Mouse (Mus musculus): ENCODE measurements around the gene Urah. TPM values are rescaled to one million over a fixed set of nuclear protein-coding genes. Genes with fewer than 3 reads are reported as not detected.
A peak's percentile ranks its signal among the peaks of the same experiment; 100 is the strongest.

The Urah gene
- polyA plus RNA-seq, 1 experiment from 2014 or later = not detected

- Histone ChIP-seq H3K27me3 (replicated peaks) (no peaks in the 10 kb centered on the region), H3K4me3 (peak overlapping the region; percentile 95), H3K4me2 (replicated peaks) (peak overlapping the region; percentile 77), H3K36me3 (peaks cover 26% of the 10 kb centered on the region), H3K9ac (peak overlapping the region; percentile 86), H3K9me3 (no peaks in the 10 kb centered on the region), H3K4me1 (peaks cover 11% of the 10 kb centered on the region), H3K27ac (peak overlapping the region; percentile 50; the same call in 1 of the 2 replicates)
- WGBS = under 1% methylated on average over 12 of the region's 12 CpGs
- ATAC-seq (ENCODE audit: low FRiP score, low read depth) = peak; percentile 73
These were observed 47.6 kb downstream of the Urah start for GRCm38 (mm10) chr7:140882469-140882803.

Other genes with a start within 250 kb of the Urah start
- gene Olfr46, start 233.7 kb upstream of the Urah start, polyA plus RNA-seq (2016; fragmentation: Nextera tagmentation; extraction: Ambion mirVana) = 0.03 TPM in 1 of 2 replicates, not detected in the other
- gene Olfr61, start 206.0 kb upstream of the Urah start, polyA plus RNA-seq (2016; fragmentation: Nextera tagmentation; extraction: Ambion mirVana) = not detected in 2 replicates
- gene Olfr53, start 188.6 kb upstream of the Urah start, polyA plus RNA-seq (2016; fragmentation: Nextera tagmentation; extraction: Ambion mirVana) = not detected in 2 replicates
- not detected in 2 replicates for gene Olfr539, start 175.1 kb upstream of the Urah start, polyA plus RNA-seq (2016; fragmentation: Nextera tagmentation; extraction: Ambion mirVana)
- not detected in 2 replicates for gene Olfr45, start 153.1 kb upstream of the Urah start, polyA plus RNA-seq (2016; fragmentation: Nextera tagmentation; extraction: Ambion mirVana)
- not detected in 2 replicates for gene Olfr541, start 137.8 kb upstream of the Urah start, polyA plus RNA-seq (2016; fragmentation: Nextera tagmentation; extraction: Ambion mirVana)
- gene Cyp2e1, start 71.3 kb upstream of the Urah start, polyA plus RNA-seq (2016; fragmentation: Nextera tagmentation; extraction: Ambion mirVana) = not detected in 2 replicates
- gene Syce1, start 47.2 kb upstream of the Urah start, polyA plus RNA-seq (2016; fragmentation: Nextera tagmentation; extraction: Ambion mirVana) = 0.23 and 0.30 TPM in 2 replicates
- 13.2 and 15.3 TPM in 2 replicates for gene Zfp941, start 12.8 kb upstream of the Urah start, polyA plus RNA-seq (2016; fragmentation: Nextera tagmentation; extraction: Ambion mirVana)
- not detected in 2 replicates for gene Scgb1c1, start 10.5 kb downstream of the Urah start, polyA plus RNA-seq (2016; fragmentation: Nextera tagmentation; extraction: Ambion mirVana)
- gene Odf3, start 12.8 kb downstream of the Urah start, polyA plus RNA-seq (2016; fragmentation: Nextera tagmentation; extraction: Ambion mirVana) = not detected in 2 replicates
- not detected in 2 replicates for gene Gm45785, start 21.3 kb downstream of the Urah start, polyA plus RNA-seq (2016; fragmentation: Nextera tagmentation; extraction: Ambion mirVana)
- 89.1 and 94.8 TPM in 2 replicates for gene Ric8a, start 21.9 kb downstream of the Urah start, polyA plus RNA-seq (2016; fragmentation: Nextera tagmentation; extraction: Ambion mirVana)
- gene Bet1l, start 22.6 kb downstream of the Urah start, polyA plus RNA-seq (2016; fragmentation: Nextera tagmentation; extraction: Ambion mirVana) = 30.3 and 34.2 TPM in 2 replicates
- 293 and 317 TPM in 2 replicates for gene Psmd13, start 47.0 kb downstream of the Urah start, polyA plus RNA-seq (2016; fragmentation: Nextera tagmentation; extraction: Ambion mirVana)
- gene Sirt3, start 47.3 kb downstream of the Urah start, polyA plus RNA-seq (2016; fragmentation: Nextera tagmentation; extraction: Ambion mirVana) = 32.4 and 33.1 TPM in 2 replicates
- 1.9 and 2.2 TPM in 2 replicates for gene Cox8b, start 65.4 kb downstream of the Urah start, polyA plus RNA-seq (2016; fragmentation: Nextera tagmentation; extraction: Ambion mirVana)
- 0.08 TPM in 1 of 2 replicates, not detected in the other for gene Nlrp6, start 85.9 kb downstream of the Urah start, polyA plus RNA-seq (2016; fragmentation: Nextera tagmentation; extraction: Ambion mirVana)
- 11.2 and 12.2 TPM in 2 replicates for gene Pgghg, start 106.4 kb downstream of the Urah start, polyA plus RNA-seq (2016; fragmentation: Nextera tagmentation; extraction: Ambion mirVana)
- gene Ifitm5, start 115.3 kb downstream of the Urah start, polyA plus RNA-seq (2016; fragmentation: Nextera tagmentation; extraction: Ambion mirVana) = 1.2 and 1.6 TPM in 2 replicates
- 0.55 TPM in 1 of 2 replicates, not detected in the other for gene Gm45717, start 120.9 kb downstream of the Urah start, polyA plus RNA-seq (2016; fragmentation: Nextera tagmentation; extraction: Ambion mirVana)
- 314 and 316 TPM in 2 replicates for gene Ifitm2, start 121.0 kb downstream of the Urah start, polyA plus RNA-seq (2016; fragmentation: Nextera tagmentation; extraction: Ambion mirVana)
- 10.1 and 13.6 TPM in 2 replicates for gene Ifitm1, start 132.2 kb downstream of the Urah start, polyA plus RNA-seq (2016; fragmentation: Nextera tagmentation; extraction: Ambion mirVana)
- gene Ifitm3, start 175.8 kb downstream of the Urah start, polyA plus RNA-seq (2016; fragmentation: Nextera tagmentation; extraction: Ambion mirVana) = 23.9 and 29.2 TPM in 2 replicates
- gene Ifitm6, start 182.9 kb downstream of the Urah start, polyA plus RNA-seq (2016; fragmentation: Nextera tagmentation; extraction: Ambion mirVana) = 0.42 and 0.54 TPM in 2 replicates
- gene Gm17387, start 194.1 kb downstream of the Urah start, polyA plus RNA-seq (2016; fragmentation: Nextera tagmentation; extraction: Ambion mirVana) = not detected in 2 replicates
- gene B4galnt4, start 226.1 kb downstream of the Urah start, polyA plus RNA-seq (2016; fragmentation: Nextera tagmentation; extraction: Ambion mirVana) = 40.8 and 41.5 TPM in 2 replicates
- gene Pkp3, start 243.2 kb downstream of the Urah start, polyA plus RNA-seq (2016; fragmentation: Nextera tagmentation; extraction: Ambion mirVana) = 1.6 and 3.1 TPM in 2 replicates

Measured in neural tube, embryonic 12.5 days (tissue).